Mouse (Mus musculus) cerebellum, postnatal 14 days (tissue): Measurements from ENCODE around the gene Pdzk1.

Source experiments
- DNase-seq, 2 experiments: peaks; one replicate each; pipeline ENCODE4 v3.0.0; 2021; ENCODE audit warnings: mixed read lengths in 2 of 2

Gene Pdzk1

DNA sequence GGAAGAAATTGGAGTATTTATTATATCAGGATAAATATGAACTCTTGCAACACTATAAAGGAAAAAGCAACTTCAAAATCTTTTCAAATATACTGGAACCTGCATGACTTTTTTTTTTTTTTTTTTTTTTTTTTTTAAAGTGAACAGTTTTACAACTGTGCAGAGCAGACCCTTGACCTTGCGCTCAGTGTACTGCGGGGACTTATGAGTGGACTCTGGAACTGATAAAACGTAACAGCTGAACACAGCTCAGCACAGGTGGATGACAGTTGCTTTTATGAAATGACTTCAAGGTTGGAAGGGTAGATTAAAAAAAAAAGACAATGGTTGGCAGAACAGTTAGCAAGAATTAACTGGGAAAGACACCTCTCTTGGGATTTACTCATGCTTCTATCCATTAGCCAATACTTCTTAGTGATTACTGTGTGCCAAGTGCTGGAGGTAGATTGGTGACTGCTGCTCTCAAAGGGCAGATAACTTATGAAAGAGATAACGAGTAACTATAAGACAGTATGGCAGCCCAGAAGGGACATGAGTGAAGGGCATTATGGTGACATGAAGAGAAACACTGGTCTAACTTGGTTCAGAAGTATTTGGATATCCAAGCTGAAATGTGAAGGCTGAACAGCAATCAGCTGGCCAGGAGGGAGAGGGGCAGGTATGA is 73.4 kb downstream of the Pdzk1 start:
- DNase-seq, result no peak

GRCm38 (mm10) chr3:96904393-96904792 is 75.3 kb downstream of the Pdzk1 start, which contains the start of gene Gja5:
Gene Gja5, plus strand, starts transcription at chr3:96904693.
- DNase-seq, result no peak

- peak; percentile 96 to 98 for DNase-seq
Measured at GRCm38 (mm10) chr3:96904851-96905541, 75.9 kb downstream of the Pdzk1 start, which contains the start of gene Gpr89. Gene Gpr89, minus strand, starts transcription at chr3:96905346.

GRCm38 (mm10) chr3:96905592-96905991 is 76.5 kb downstream of the Pdzk1 start:
- DNase-seq, result no peak
